Mouse (Mus musculus) ES-E14 (cell line): ENCODE measurements around the gene Ubap1. TPM values are rescaled to one million over a fixed set of nuclear protein-coding genes. Genes with fewer than 3 reads are reported as not detected.

Experiments
- DNase-seq: peaks from one replicate; pipeline ENCODE4 v3.0.0-alpha.2; 2013; ENCODE audit warnings: low read depth, low spot score
- H3K27ac ChIP-seq: 2 replicates; pipeline ENCODE4 v1.5.1; 2012; ENCODE audit warnings: low read depth, mild to moderate bottlenecking, low read length, moderate library complexity, mixed read lengths; ENCODE audit not compliant: poor library complexity, insufficient read depth, severe bottlenecking
- H3K36me3 ChIP-seq: 2 replicates; pipeline ENCODE4 v1.6.1; 2012; ENCODE audit warnings: mild to moderate bottlenecking, low read length, moderate library complexity, mixed read lengths; ENCODE audit not compliant: control insufficient read depth, poor library complexity, insufficient read depth, severe bottlenecking
- H3K4me1 ChIP-seq, 2 experiments: fragments of 150-350 bp in 1 of 2; sonication (generic) in 1 of 2; 2 replicates each; pipeline ENCODE4 v1.6.1; 2012; ENCODE audit warnings: low read length in 2 of 2, mild to moderate bottlenecking in 1 of 2, mixed read lengths in 1 of 2; ENCODE audit not compliant: control insufficient read depth in 2 of 2, insufficient read depth in 2 of 2, poor library complexity in 1 of 2
- H3K4me3 ChIP-seq, 2 experiments: fragments of 150-350 bp in 1 of 2; sonication (generic) in 1 of 2; 2 replicates each; pipeline ENCODE4 v1.5.1; 2012; ENCODE audit warnings: low read length in 2 of 2, low read depth in 1 of 2, mild to moderate bottlenecking in 1 of 2, mixed read lengths in 1 of 2; ENCODE audit not compliant: insufficient read depth in 1 of 2, poor library complexity in 1 of 2, severe bottlenecking in 1 of 2
- H3K9ac ChIP-seq: 2 replicates; pipeline ENCODE4 v1.6.1; 2012; ENCODE audit warnings: low read depth, mild to moderate bottlenecking, low read length, mixed read lengths; ENCODE audit not compliant: poor library complexity, insufficient read depth, severe bottlenecking
- H3K9me3 ChIP-seq: fragments of 150-350 bp; sonication (generic); 2 replicates; pipeline ENCODE4 v1.6.1; 2012; ENCODE audit warnings: low read depth, mild to moderate bottlenecking, low read length; ENCODE audit not compliant: control insufficient read depth, insufficient read depth
- CHD2 ChIP-seq: IDR thresholded peaks from 2 replicates; pipeline ENCODE4 v1.6.1; 2014; ENCODE audit warnings: mild to moderate bottlenecking, low read depth, low read length, inconsistent platforms
- HCFC1 ChIP-seq: IDR thresholded peaks from 2 replicates; pipeline ENCODE4 v1.6.1; 2012; ENCODE audit warnings: low read length, inconsistent platforms, borderline replicate concordance; ENCODE audit not compliant: insufficient read depth
- MAFK ChIP-seq: IDR thresholded peaks from 2 replicates; pipeline ENCODE4 v1.6.1; 2014; ENCODE audit warnings: mild to moderate bottlenecking, low read depth, low read length, inconsistent platforms; ENCODE audit not compliant: insufficient read depth
- ZC3H11A ChIP-seq: IDR thresholded peaks from 2 replicates; pipeline ENCODE4 v1.6.1; 2012; ENCODE audit warnings: low read depth, mild to moderate bottlenecking, inconsistent platforms, low read length, borderline replicate concordance
- ZNF384 ChIP-seq: IDR thresholded peaks from 2 replicates; pipeline ENCODE4 v1.6.1; 2012; ENCODE audit warnings: low read depth, low read length, inconsistent platforms
- in situ Hi-C, 2 experiments: fragments of 600-800 bp; cut with MboI; formaldehyde crosslinking; loops; one replicate each; pipeline ENCODE4 v1.15.1; 2025; ENCODE audit warnings: low sequenced_read_pairs in 2 of 2, inconsistent platforms in 1 of 2; ENCODE audit not compliant: unreplicated experiment in 2 of 2
- total RNA-seq: library from RNA; depleted of rRNA; stranded (reverse); fragments of 300-350 nt; gene quantifications from 2 replicates; pipeline ENCODE4 v1.2.3, GENCODE M21; 2012

The Ubap1 gene
- total RNA-seq, 1 experiment, result 24.3 TPM

DNA sequence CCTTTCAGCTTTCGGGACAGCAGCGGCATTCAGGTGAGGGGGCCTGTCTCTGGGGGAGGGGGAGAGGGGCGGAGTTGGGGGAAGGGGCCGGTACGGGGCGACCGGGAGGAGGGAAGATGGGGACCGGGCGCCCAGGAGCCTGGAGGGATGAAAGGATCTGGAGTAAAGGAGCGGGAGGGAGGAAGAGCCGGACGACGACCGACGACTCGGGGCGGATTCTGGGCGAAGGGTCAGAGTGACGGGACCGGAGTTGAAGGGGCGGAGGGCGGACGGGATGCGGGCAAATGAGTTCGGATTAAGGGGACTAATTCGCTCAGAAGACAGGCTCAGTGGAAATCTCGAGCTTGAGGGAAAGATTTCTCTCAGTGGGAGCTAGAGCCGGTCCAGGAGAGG lies 399 bp downstream of the Ubap1 start:
- H3K36me3 ChIP-seq, result no peaks in the 10 kb centered on the region
- in situ Hi-C loops, result no loop called here
- H3K9ac ChIP-seq, result peak overlapping the region; percentile 96
- no peaks in the 10 kb centered on the region for H3K9me3 ChIP-seq
- TF ChIP-seq MAFK (no peak), ZNF384 (no peak), CHD2 (no peak), ZC3H11A (no peak)
- peaks cover 0 to 8% of the 10 kb centered on the region in 2 experiments; a peak in 2 of 4 replicates for H3K4me1 ChIP-seq
- DNase-seq, result no peak
- peak overlapping the region; percentile 90 to 95 for H3K4me3 ChIP-seq
- H3K27ac ChIP-seq, result peak overlapping the region; percentile 83

DNA sequence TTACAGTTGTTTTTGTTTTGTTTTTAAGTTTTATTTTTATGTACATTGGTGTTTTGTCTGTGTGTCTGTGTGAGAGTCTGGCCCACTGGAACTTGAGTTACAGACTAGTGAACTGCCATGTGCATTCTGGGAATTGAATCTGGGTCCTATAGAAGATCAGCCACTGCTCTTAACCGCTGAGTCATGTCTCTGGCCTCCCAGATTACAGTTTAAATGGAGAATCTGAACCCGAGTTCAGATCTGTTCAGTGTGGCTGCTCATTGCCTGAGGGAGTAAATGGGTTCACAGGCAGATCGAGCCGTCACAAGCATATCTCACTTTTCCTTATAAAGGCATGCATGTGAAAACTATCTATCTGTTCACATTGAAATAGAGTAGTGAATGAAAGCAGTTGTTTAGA lies 4.0 kb downstream of the Ubap1 start:
- H3K4me3 ChIP-seq, result no peak overlapping the region
- TF ChIP-seq CHD2, result no peak
- 0 out of 2 replicates have a peak, but pooled peaks have one; percentile 49 for TF ChIP-seq MAFK
- no peaks in the 10 kb centered on the region for H3K9me3 ChIP-seq
- H3K4me1 ChIP-seq, result peaks cover 2 to 8% of the 10 kb centered on the region in 2 experiments; a peak in 2 of 4 replicates
- H3K36me3 ChIP-seq, result no peaks in the 10 kb centered on the region
- DNase-seq, result no peak
- H3K9ac ChIP-seq, result no peak overlapping the region
- in situ Hi-C loops, result no loop called here
- no peak overlapping the region for H3K27ac ChIP-seq

DNA sequence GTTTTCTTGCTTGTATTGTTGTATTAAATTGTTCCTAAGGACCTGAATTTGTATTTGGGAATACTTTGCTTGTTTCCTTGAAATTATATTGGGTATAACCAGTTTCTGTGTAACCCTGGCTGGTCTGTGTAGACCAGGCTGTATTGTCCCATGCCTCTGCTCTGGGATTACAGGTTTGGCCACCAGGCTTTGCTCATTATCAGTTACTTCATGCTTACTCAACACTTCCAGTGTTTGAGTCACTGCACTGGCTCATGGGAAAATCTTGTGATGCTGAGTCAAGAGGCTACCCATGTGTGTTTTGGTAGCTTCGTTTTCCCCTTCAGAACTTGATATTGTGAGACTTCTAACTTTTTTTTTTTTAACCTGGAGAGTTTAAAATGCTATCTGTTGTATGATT lies 4.5 kb downstream of the Ubap1 start:
- DNase-seq, result no peak
- Histone ChIP-seq H3K4me3 (no peak overlapping the region), H3K4me1 (peaks cover 2 to 5% of the 10 kb centered on the region in 2 experiments; a peak in 1 of 4 replicates), H3K9me3 (no peaks in the 10 kb centered on the region), H3K27ac (no peak overlapping the region), H3K9ac (no peak overlapping the region), H3K36me3 (no peaks in the 10 kb centered on the region)
- in situ Hi-C loops, result no loop called here
- TF ChIP-seq ZC3H11A, result no peak
- TF ChIP-seq MAFK, result peak; percentile 58; the same call in 1 of the 2 replicates

DNA sequence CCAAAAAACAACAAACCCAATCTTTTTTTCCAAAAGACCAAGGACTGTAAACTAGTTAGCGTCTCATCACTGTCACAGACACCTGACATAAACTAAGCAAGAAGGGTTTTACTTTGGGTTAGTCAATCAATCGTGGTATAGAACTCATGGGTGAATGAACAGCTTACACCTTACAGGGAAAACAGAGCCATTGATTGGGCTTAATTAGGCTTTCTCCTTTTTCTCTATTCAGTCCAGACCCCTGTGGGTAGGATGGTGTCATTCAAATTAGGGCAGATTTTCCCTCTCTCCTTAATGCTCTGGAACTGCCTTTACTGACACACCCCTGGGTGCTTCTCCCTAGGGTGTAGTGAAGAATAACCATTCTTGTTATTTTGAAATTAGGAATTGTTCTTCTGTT lies 8.4 kb downstream of the Ubap1 start:
- H3K9ac ChIP-seq, result no peak overlapping the region
- in situ Hi-C loops, result no loop called here

DNA sequence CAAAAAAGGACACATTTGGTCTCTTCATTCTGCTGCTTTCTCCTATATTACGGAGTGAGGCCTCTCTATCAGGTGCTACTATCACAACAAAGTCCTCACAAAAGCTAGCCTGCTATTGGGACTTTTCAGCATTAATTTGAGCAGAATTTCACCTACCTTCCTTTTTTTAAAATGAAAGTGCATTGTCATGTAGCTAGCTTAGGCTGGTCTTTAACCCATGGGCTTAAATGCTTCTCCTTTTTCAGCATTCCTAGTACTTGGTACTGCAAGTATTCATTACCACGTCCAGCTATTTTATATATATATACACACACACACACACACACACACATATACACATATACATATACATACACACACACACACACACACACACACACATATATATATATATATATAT lies 9.9 kb downstream of the Ubap1 start:
- no peak overlapping the region for H3K9ac ChIP-seq
- H3K4me1 ChIP-seq, result peaks cover 4 to 6% of the 10 kb centered on the region in 2 experiments; a peak in 2 of 4 replicates

More for the DNA sequence above, 8.4 kb downstream of the Ubap1 start:
- Histone ChIP-seq H3K4me1 (0 out of 4 replicates have a peak, but pooled peaks cover 2% of the 10 kb centered on the region in 2 experiments), H3K9me3 (no peaks in the 10 kb centered on the region), H3K4me3 (no peak overlapping the region), H3K27ac (no peak overlapping the region), H3K36me3 (no peaks in the 10 kb centered on the region)
- no peak for DNase-seq
- TF ChIP-seq HCFC1, result no peak
- no peak for TF ChIP-seq CHD2
- TF ChIP-seq MAFK, result no peak

More for the DNA sequence above, 9.9 kb downstream of the Ubap1 start:
- H3K27ac ChIP-seq, result no peak overlapping the region
- H3K36me3 ChIP-seq, result no peaks in the 10 kb centered on the region
- no peaks in the 10 kb centered on the region for H3K9me3 ChIP-seq
- no peak overlapping the region for H3K4me3 ChIP-seq
- in situ Hi-C loops, result no loop called here
- no peak for DNase-seq
- TF ChIP-seq MAFK, result no peak
- no peak for TF ChIP-seq ZC3H11A
- no peak for TF ChIP-seq ZNF384
- no peak for TF ChIP-seq CHD2
- no peak for TF ChIP-seq HCFC1
